11 mouse cellular contexts compared by ENCODE assay signal in genomic region chr10:27991057-27991365, GRCm38 (mm10).
DNase-seq lines count a peak whose midpoint lies in the region; ATAC-seq lines count a peak whose summit lies in the region.
"Had no signal": no experiment of that assay in that cellular context is flagged by ENCODE, and none has a peak within 500 bp of the region (broad histone marks: within the 10 kb centered on the region; RNA-seq: fewer than 3 reads in every experiment).

No protein-coding gene starts in this region.

- no peaks in the 10 kb centered on the region for H3K36me3 ChIP-seq in forebrain, embryonic 12.5 days (replicated peaks)
- no peaks in the 10 kb centered on the region for H3K36me3 ChIP-seq in forebrain, embryonic 10.5 days (replicated peaks)
- H3K36me3 ChIP-seq in neural tube, embryonic 14.5 days (ENCODE audit: control insufficient read depth, insufficient read depth, low read length), result no peaks in the 10 kb centered on the region
- no peaks in the 10 kb centered on the region for H3K36me3 ChIP-seq in neural tube, embryonic 15.5 days
- no peaks in the 10 kb centered on the region for H3K36me3 ChIP-seq in forebrain, embryonic 15.5 days
- H3K36me3 ChIP-seq: limb, embryonic 10.5 days had no signal

- no peaks in the 10 kb centered on the region for H3K27me3 ChIP-seq in forebrain, embryonic 12.5 days
- no peaks in the 10 kb centered on the region for H3K27me3 ChIP-seq in forebrain, embryonic 10.5 days (ENCODE audit: poor library complexity, severe bottlenecking)
- H3K27me3 ChIP-seq in neural tube, embryonic 14.5 days (ENCODE audit: control insufficient read depth, insufficient read depth, low read length), result no peaks in the 10 kb centered on the region
- H3K27me3 ChIP-seq in neural tube, embryonic 15.5 days (replicated peaks), result no peaks in the 10 kb centered on the region
- no peaks in the 10 kb centered on the region for H3K27me3 ChIP-seq in forebrain, embryonic 15.5 days

- no peak for DNase-seq in forebrain, embryonic 10.5 days (ENCODE audit: extremely low spot score, low spot score)
- peak; percentile 8 for DNase-seq in telencephalon, adult 2 months (ENCODE audit: low read depth, low spot score)
- no peak for DNase-seq in layer of hippocampus, adult 9-11 months
- DNase-seq in gastrocnemius, postnatal 4 days (ENCODE audit: low spot score in 2 of 2), result no peak
- DNase-seq: cerebellum, postnatal 14 days had no signal

- H3K4me3 ChIP-seq in forebrain, embryonic 12.5 days (replicated peaks), result no peak overlapping the region
- H3K4me3 ChIP-seq in forebrain, embryonic 10.5 days, result no peak overlapping the region
- no peak overlapping the region for H3K4me3 ChIP-seq in neural tube, embryonic 14.5 days (ENCODE audit: low read depth, low read length)
- H3K4me3 ChIP-seq in neural tube, embryonic 15.5 days (replicated peaks), result no peak overlapping the region
- H3K4me3 ChIP-seq in forebrain, embryonic 15.5 days, result no peak overlapping the region
- H3K4me3 ChIP-seq: limb, embryonic 10.5 days had no signal

- H3K4me1 ChIP-seq in forebrain, embryonic 12.5 days, result peaks cover 5% of the 10 kb centered on the region
- H3K4me1 ChIP-seq in forebrain, embryonic 10.5 days, result peaks cover 15% of the 10 kb centered on the region
- no peaks in the 10 kb centered on the region for H3K4me1 ChIP-seq in neural tube, embryonic 14.5 days (ENCODE audit: control insufficient read depth, insufficient read depth, low read length)
- 0 out of 2 replicates have a peak, but pooled peaks cover 5% of the 10 kb centered on the region for H3K4me1 ChIP-seq in neural tube, embryonic 15.5 days
- no peaks in the 10 kb centered on the region for H3K4me1 ChIP-seq in forebrain, embryonic 15.5 days
- H3K4me1 ChIP-seq: limb, embryonic 10.5 days had no signal

- ATAC-seq in forebrain, embryonic 12.5 days (ENCODE audit: low FRiP score), result peak; percentile 51; the same call in 1 of the 2 replicates
- peak; percentile 34; the same call in 1 of the 2 replicates for ATAC-seq in neural tube, embryonic 14.5 days (ENCODE audit: low read depth)
- ATAC-seq in neural tube, embryonic 15.5 days (ENCODE audit: low FRiP score), result no peak
- ATAC-seq in forebrain, embryonic 15.5 days (replicated peaks), result 0 out of 2 replicates have a peak, but pooled peaks have one; percentile 46

- no peak overlapping the region for H3K4me2 ChIP-seq in forebrain, embryonic 12.5 days
- H3K4me2 ChIP-seq in neural tube, embryonic 14.5 days (ENCODE audit: low read depth, low read length), result no peak overlapping the region
- no peak overlapping the region for H3K4me2 ChIP-seq in neural tube, embryonic 15.5 days
- no peak overlapping the region for H3K4me2 ChIP-seq in forebrain, embryonic 15.5 days (replicated peaks)

- no peak overlapping the region for H3K9ac ChIP-seq in forebrain, embryonic 12.5 days
- no peak overlapping the region for H3K9ac ChIP-seq in neural tube, embryonic 14.5 days (replicated peaks; ENCODE audit: low read depth, low read length)
- H3K9ac ChIP-seq in neural tube, embryonic 15.5 days (replicated peaks), result no peak overlapping the region
- H3K9ac ChIP-seq in forebrain, embryonic 15.5 days (replicated peaks), result no peak overlapping the region
- H3K9ac ChIP-seq: liver, embryonic 14.5 days had no signal

- 41% methylated on average over 3 of the region's 3 CpGs for WGBS in forebrain, embryonic 12.5 days
- 55% methylated on average over 3 of the region's 3 CpGs for WGBS in forebrain, embryonic 10.5 days
- 29% methylated on average over 3 of the region's 3 CpGs for WGBS in neural tube, embryonic 14.5 days
- WGBS in neural tube, embryonic 15.5 days, result 39% methylated on average over 3 of the region's 3 CpGs
- 29% methylated on average over 3 of the region's 3 CpGs for WGBS in forebrain, embryonic 15.5 days

- no peak overlapping the region for H3K27ac ChIP-seq in forebrain, embryonic 12.5 days
- no peak overlapping the region for H3K27ac ChIP-seq in forebrain, embryonic 10.5 days
- H3K27ac ChIP-seq in neural tube, embryonic 14.5 days (ENCODE audit: low read depth, low read length), result no peak overlapping the region
- no peak overlapping the region for H3K27ac ChIP-seq in neural tube, embryonic 15.5 days (replicated peaks)
- no peak overlapping the region for H3K27ac ChIP-seq in forebrain, embryonic 15.5 days (replicated peaks)
- H3K27ac ChIP-seq: limb, embryonic 10.5 days; liver, embryonic 14.5 days had no signal

- H3K9me3 ChIP-seq in forebrain, embryonic 12.5 days, result no peaks in the 10 kb centered on the region
- H3K9me3 ChIP-seq in forebrain, embryonic 10.5 days, result no peaks in the 10 kb centered on the region; the same call in 1 of the 2 replicates
- H3K9me3 ChIP-seq in neural tube, embryonic 14.5 days (ENCODE audit: control insufficient read depth, low read length), result no peaks in the 10 kb centered on the region
- H3K9me3 ChIP-seq in neural tube, embryonic 15.5 days (replicated peaks), result no peaks in the 10 kb centered on the region
- no peaks in the 10 kb centered on the region for H3K9me3 ChIP-seq in forebrain, embryonic 15.5 days
- H3K9me3 ChIP-seq: limb, embryonic 10.5 days had no signal
